In the genomic region with DNA sequence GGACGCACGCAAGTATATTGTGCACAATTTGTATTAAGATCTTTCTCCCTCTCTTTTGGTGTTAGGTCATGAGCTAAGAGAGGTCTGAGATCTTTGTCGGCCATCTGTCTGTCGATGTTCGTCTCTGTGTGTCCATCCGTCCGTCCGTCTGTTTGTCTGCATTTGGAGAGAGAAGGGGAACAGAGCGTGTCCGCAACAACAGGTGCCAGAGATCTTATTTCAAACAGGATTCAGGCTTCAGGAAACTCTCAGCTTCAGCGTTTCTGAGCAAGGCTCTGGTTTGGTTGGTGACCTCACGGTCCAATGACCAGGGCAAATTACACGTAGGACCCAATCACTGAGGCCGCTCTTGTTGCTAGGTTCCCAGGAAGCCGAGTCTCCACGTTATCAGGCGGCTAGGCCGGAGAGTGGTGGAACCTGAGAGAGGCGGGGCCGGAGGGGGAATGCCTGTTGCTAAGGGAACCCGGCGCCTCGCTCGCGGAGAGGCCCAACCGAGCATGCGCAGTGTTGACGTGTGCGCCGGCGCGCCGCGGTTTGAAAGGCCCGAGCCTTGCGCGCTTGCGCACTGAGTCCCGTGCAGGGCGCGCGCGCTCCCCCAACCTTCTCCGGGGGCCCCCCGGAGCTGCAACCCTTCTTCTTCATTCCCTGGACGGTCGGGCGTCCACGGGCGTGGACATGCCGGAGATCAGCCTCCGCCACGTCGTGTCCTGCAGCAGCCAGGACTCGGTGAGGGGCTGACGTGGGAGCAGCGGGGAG, we compare ENCODE assay signal across 8 mouse cellular contexts. TPM values are rescaled to one million over a fixed set of nuclear protein-coding genes. Genes with fewer than 3 reads are reported as not detected.
DNase-seq lines count a peak whose midpoint lies in the region; ATAC-seq lines count a peak whose summit lies in the region.

No protein-coding gene starts in this region.

- peaks cover 7% of the 10 kb centered on the region for H3K4me1 ChIP-seq in lung, embryonic 16.5 days (replicated peaks; ENCODE audit: control insufficient read depth, insufficient read depth, low read length)

- peak; percentile 98 for DNase-seq in MEL-GATA-1-ER (ENCODE audit: extremely low read depth, low read depth)
- peak; percentile 99 for DNase-seq in cerebellum, adult 8-10 months
- DNase-seq in forelimb bud, embryonic 11.5 days (ENCODE audit: low read depth, low spot score), result peak; percentile 99
- DNase-seq in layer of hippocampus, adult 9-10 months (ENCODE audit: low spot score), result peak; percentile 96
- peak; percentile 95 for DNase-seq in ovary, postnatal 10 days (ENCODE audit: low spot score)
- peak; percentile 95 to 98 for DNase-seq in thymus, postnatal 10 days (ENCODE audit: low spot score in 2 of 2)

- H3K27ac ChIP-seq in lung, embryonic 16.5 days (ENCODE audit: low read length), result peak overlapping the region; percentile 82

- ATAC-seq in hematopoietic stem cell, adult 5-6 weeks (replicated peaks in 1 of 2; ENCODE audit: insufficient read depth in 1 of 2, low FRiP score in 2 of 2, low TSS enrichment in 1 of 2, low read depth in 1 of 2, poor library complexity in 2 of 2, severe bottlenecking in 2 of 2), result peak; percentile 99 to 100
- peak; percentile 100 for ATAC-seq in lung, embryonic 16.5 days (ENCODE audit: low read depth)

- no peaks in the 10 kb centered on the region for H3K9me3 ChIP-seq in lung, embryonic 16.5 days (ENCODE audit: control insufficient read depth, low read length)

- no peaks in the 10 kb centered on the region for H3K27me3 ChIP-seq in lung, embryonic 16.5 days (ENCODE audit: control insufficient read depth, insufficient read depth, low read depth, low read length)

- under 1% methylated on average over 53 of the region's 57 CpGs for WGBS in lung, embryonic 16.5 days

- peak overlapping the region; percentile 74 for H3K4me2 ChIP-seq in lung, embryonic 16.5 days (ENCODE audit: low read depth, low read length)

- peaks cover 9% of the 10 kb centered on the region for H3K36me3 ChIP-seq in lung, embryonic 16.5 days (ENCODE audit: control insufficient read depth, insufficient read depth, low read length)

- H3K9ac ChIP-seq in lung, embryonic 16.5 days (ENCODE audit: low read length), result peak overlapping the region; percentile 87

- H3K4me3 ChIP-seq in lung, embryonic 16.5 days (ENCODE audit: low read length), result peak overlapping the region; percentile 84

RNA-seq across cellular contexts. Expression of gene Xrcc1, which starts 0.7 kb away (rescaled TPM):
- 42.9 and 43.3 TPM in 2 replicates for total RNA-seq in hematopoietic stem cell, adult 5-6 weeks (2017)
- polyA plus RNA-seq in lung, embryonic 16.5 days (2015; fragmentation: Nextera tagmentation; extraction: Ambion mirVana), result 112 TPM in 2 replicates

RNA-seq across cellular contexts. Expression of gene Pinlyp, which starts 0.9 kb away (rescaled TPM):
- total RNA-seq in hematopoietic stem cell, adult 5-6 weeks (2017), result not detected in 2 replicates
- polyA plus RNA-seq in lung, embryonic 16.5 days (2015; fragmentation: Nextera tagmentation; extraction: Ambion mirVana), result 0.25 and 0.52 TPM in 2 replicates

RNA-seq across cellular contexts. Expression of gene Irgq, which starts 16.3 kb away (rescaled TPM):
- total RNA-seq in hematopoietic stem cell, adult 5-6 weeks (2017), result 6.8 and 8.0 TPM in 2 replicates
- 5.6 and 6.5 TPM in 2 replicates for polyA plus RNA-seq in lung, embryonic 16.5 days (2015; fragmentation: Nextera tagmentation; extraction: Ambion mirVana)

RNA-seq across cellular contexts. Expression of gene AC161166.1, which starts 34.6 kb away (rescaled TPM):
- total RNA-seq in hematopoietic stem cell, adult 5-6 weeks (2017), result not detected in 2 replicates
- 0.33 and 0.43 TPM in 2 replicates for polyA plus RNA-seq in lung, embryonic 16.5 days (2015; fragmentation: Nextera tagmentation; extraction: Ambion mirVana)

RNA-seq across cellular contexts. Expression of gene Zfp428, which starts 40.0 kb away (rescaled TPM):
- 1.1 and 5.1 TPM in 2 replicates for total RNA-seq in hematopoietic stem cell, adult 5-6 weeks (2017)
- polyA plus RNA-seq in lung, embryonic 16.5 days (2015; fragmentation: Nextera tagmentation; extraction: Ambion mirVana), result 30.4 and 31.8 TPM in 2 replicates

Comparison
In these comparisons a context has a peak if more than half of its experiments do, and no peak if none do; other contexts are left out.
1. Peak in every context shown above with its lines: DNase-seq, ATAC-seq, H3K4me3 ChIP-seq and H3K27ac ChIP-seq.